Mouse (Mus musculus): ENCODE measurements at regions not wholly inside any gene's neighbourhood (a gene's known extent, or its start where the extent isn't known, plus 50 kb on each side); places are given as distances from the start of the nearest gene placed in this dataset.

GRCm38 (mm10) chr4:95283789-95284188 lies 231.8 kb upstream of the Jun start:
- 78% methylated on average over 2 of the region's 2 CpGs for WGBS
- no peak for DNase-seq (ENCODE audit: low spot score)
- no peak overlapping the region for H3K4me2 ChIP-seq (replicated peaks; ENCODE audit: low read depth, low read length)

DNA sequence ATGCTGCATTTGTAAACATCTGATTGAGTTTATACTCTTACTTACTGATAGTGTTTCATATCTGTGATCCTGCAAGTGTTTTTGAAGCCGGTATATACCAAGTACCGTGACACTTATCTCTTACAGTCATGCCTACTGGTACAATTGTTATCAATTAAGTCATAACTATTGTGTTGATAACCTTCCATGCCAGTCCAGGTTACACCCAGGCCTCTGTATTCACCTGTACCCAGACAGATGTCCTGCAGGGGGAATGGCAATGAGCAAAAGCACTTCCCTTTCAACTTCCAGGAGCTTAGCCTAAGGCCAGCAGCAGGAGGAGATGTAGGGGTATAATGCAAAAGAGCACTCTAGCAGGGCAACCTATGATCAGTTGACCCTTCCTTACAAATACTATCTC lies 232.2 kb upstream of the Jun start:
- H3K4me1 ChIP-seq (replicated peaks; ENCODE audit: control insufficient read depth, insufficient read depth, low read length) = no peaks in the 10 kb centered on the region
- no peak overlapping the region for H3K4me3 ChIP-seq (ENCODE audit: low read depth, low read length)
- no peaks in the 10 kb centered on the region for H3K9me3 ChIP-seq (ENCODE audit: control insufficient read depth, low read length)
- H3K4me2 ChIP-seq (replicated peaks; ENCODE audit: low read depth, low read length) = no peak overlapping the region
- H3K27ac ChIP-seq (ENCODE audit: low read depth, low read length) = no peak overlapping the region
- DNase-seq (ENCODE audit: low spot score) (no peak), ATAC-seq (ENCODE audit: low FRiP score) (no peak)
- no peaks in the 10 kb centered on the region for H3K36me3 ChIP-seq (ENCODE audit: control insufficient read depth, insufficient read depth, low read length)
- no peaks in the 10 kb centered on the region for H3K27me3 ChIP-seq (ENCODE audit: control insufficient read depth, insufficient read depth, low read length)
- 93% methylated on average over 2 of the region's 2 CpGs for WGBS
- H3K9ac ChIP-seq (ENCODE audit: low read depth, low read length) = no peak overlapping the region

More at GRCm38 (mm10) chr4:95283789-95284188, 231.8 kb upstream of the Jun start:
- Histone ChIP-seq H3K9ac (ENCODE audit: low read depth, low read length) (no peak overlapping the region), H3K36me3 (ENCODE audit: control insufficient read depth, insufficient read depth, low read length) (no peaks in the 10 kb centered on the region), H3K4me3 (ENCODE audit: low read depth, low read length) (no peak overlapping the region), H3K27ac (ENCODE audit: low read depth, low read length) (no peak overlapping the region), H3K4me1 (replicated peaks; ENCODE audit: control insufficient read depth, insufficient read depth, low read length) (no peaks in the 10 kb centered on the region), H3K9me3 (ENCODE audit: control insufficient read depth, low read length) (no peaks in the 10 kb centered on the region), H3K27me3 (ENCODE audit: control insufficient read depth, insufficient read depth, low read length) (no peaks in the 10 kb centered on the region)
- ATAC-seq (ENCODE audit: low FRiP score) = no peak

DNA sequence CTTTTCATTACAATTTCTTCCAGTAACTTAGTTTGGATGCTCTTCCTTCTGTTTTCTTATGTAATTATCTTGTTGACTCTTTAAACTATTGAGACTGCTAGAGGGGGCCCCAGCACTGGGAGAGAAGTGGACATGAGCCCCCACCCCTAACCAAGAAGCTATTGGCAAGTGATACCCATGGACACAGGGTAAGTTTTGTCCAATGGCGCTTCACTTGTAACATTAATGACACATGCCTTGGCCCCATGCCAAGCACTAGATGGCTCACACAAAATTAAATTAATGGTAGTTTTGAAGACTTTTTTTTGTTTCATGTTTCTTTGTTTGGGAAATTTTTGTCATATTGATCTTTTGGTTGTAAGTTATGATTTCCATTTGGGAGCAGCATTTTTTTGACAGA lies 232.7 kb upstream of the Jun start:
- Histone ChIP-seq H3K9me3 (ENCODE audit: control insufficient read depth, low read length) (no peaks in the 10 kb centered on the region), H3K27me3 (ENCODE audit: control insufficient read depth, insufficient read depth, low read length) (no peaks in the 10 kb centered on the region), H3K36me3 (ENCODE audit: control insufficient read depth, insufficient read depth, low read length) (no peaks in the 10 kb centered on the region), H3K4me3 (ENCODE audit: low read depth, low read length) (no peak overlapping the region), H3K27ac (ENCODE audit: low read depth, low read length) (no peak overlapping the region), H3K4me2 (replicated peaks; ENCODE audit: low read depth, low read length) (no peak overlapping the region), H3K4me1 (replicated peaks; ENCODE audit: control insufficient read depth, insufficient read depth, low read length) (no peaks in the 10 kb centered on the region), H3K9ac (ENCODE audit: low read depth, low read length) (no peak overlapping the region)
- ATAC-seq (ENCODE audit: low FRiP score) (no peak), DNase-seq (ENCODE audit: low spot score) (no peak)
- 93% methylated on average over 1 of the region's 1 CpGs for WGBS

GRCm38 (mm10) chr4:95290321-95290720 lies 238.3 kb upstream of the Jun start:
- no peaks in the 10 kb centered on the region for H3K4me1 ChIP-seq (replicated peaks; ENCODE audit: control insufficient read depth, insufficient read depth, low read length)
- no peak for ATAC-seq (ENCODE audit: low FRiP score)
- no peak overlapping the region for H3K9ac ChIP-seq (ENCODE audit: low read depth, low read length)

GRCm38 (mm10) chr4:95294110-95294509 lies 242.1 kb upstream of the Jun start:
- 59% methylated on average over 4 of the region's 4 CpGs for WGBS
- DNase-seq (ENCODE audit: low spot score) = no peak

More at GRCm38 (mm10) chr4:95290321-95290720, 238.3 kb upstream of the Jun start:
- DNase-seq (ENCODE audit: low spot score) = no peak
- no peak overlapping the region for H3K4me2 ChIP-seq (replicated peaks; ENCODE audit: low read depth, low read length)
- no peaks in the 10 kb centered on the region for H3K36me3 ChIP-seq (ENCODE audit: control insufficient read depth, insufficient read depth, low read length)
- no peak overlapping the region for H3K4me3 ChIP-seq (ENCODE audit: low read depth, low read length)
- H3K27ac ChIP-seq (ENCODE audit: low read depth, low read length) = no peak overlapping the region
- H3K9me3 ChIP-seq (ENCODE audit: control insufficient read depth, low read length) = no peaks in the 10 kb centered on the region
- WGBS = 62% methylated on average over 4 of the region's 4 CpGs
- H3K27me3 ChIP-seq (ENCODE audit: control insufficient read depth, insufficient read depth, low read length) = no peaks in the 10 kb centered on the region

GRCm38 (mm10) chr4:95301907-95302306 lies 249.9 kb upstream of the Jun start:
- no peaks in the 10 kb centered on the region for H3K4me1 ChIP-seq (replicated peaks; ENCODE audit: control insufficient read depth, insufficient read depth, low read length)
- H3K27ac ChIP-seq (ENCODE audit: low read depth, low read length) = no peak overlapping the region
- no peak overlapping the region for H3K4me3 ChIP-seq (ENCODE audit: low read depth, low read length)
- H3K9ac ChIP-seq (ENCODE audit: low read depth, low read length) = no peak overlapping the region
- DNase-seq (ENCODE audit: low spot score) = no peak
- H3K9me3 ChIP-seq (ENCODE audit: control insufficient read depth, low read length) = no peaks in the 10 kb centered on the region
- no peak for ATAC-seq (ENCODE audit: low FRiP score)
- no peak overlapping the region for H3K4me2 ChIP-seq (replicated peaks; ENCODE audit: low read depth, low read length)
- no peaks in the 10 kb centered on the region for H3K27me3 ChIP-seq (ENCODE audit: control insufficient read depth, insufficient read depth, low read length)
- WGBS = 95% methylated on average over 2 of the region's 2 CpGs
- no peaks in the 10 kb centered on the region for H3K36me3 ChIP-seq (ENCODE audit: control insufficient read depth, insufficient read depth, low read length)

More at GRCm38 (mm10) chr4:95294110-95294509, 242.1 kb upstream of the Jun start:
- ATAC-seq (ENCODE audit: low FRiP score) = no peak
- H3K9ac ChIP-seq (ENCODE audit: low read depth, low read length) = no peak overlapping the region
- H3K4me2 ChIP-seq (replicated peaks; ENCODE audit: low read depth, low read length) = no peak overlapping the region
- no peaks in the 10 kb centered on the region for H3K36me3 ChIP-seq (ENCODE audit: control insufficient read depth, insufficient read depth, low read length)
- no peak overlapping the region for H3K27ac ChIP-seq (ENCODE audit: low read depth, low read length)
- no peaks in the 10 kb centered on the region for H3K4me1 ChIP-seq (replicated peaks; ENCODE audit: control insufficient read depth, insufficient read depth, low read length)
- no peak overlapping the region for H3K4me3 ChIP-seq (ENCODE audit: low read depth, low read length)
- no peaks in the 10 kb centered on the region for H3K9me3 ChIP-seq (ENCODE audit: control insufficient read depth, low read length)
- H3K27me3 ChIP-seq (ENCODE audit: control insufficient read depth, insufficient read depth, low read length) = no peaks in the 10 kb centered on the region

DNA sequence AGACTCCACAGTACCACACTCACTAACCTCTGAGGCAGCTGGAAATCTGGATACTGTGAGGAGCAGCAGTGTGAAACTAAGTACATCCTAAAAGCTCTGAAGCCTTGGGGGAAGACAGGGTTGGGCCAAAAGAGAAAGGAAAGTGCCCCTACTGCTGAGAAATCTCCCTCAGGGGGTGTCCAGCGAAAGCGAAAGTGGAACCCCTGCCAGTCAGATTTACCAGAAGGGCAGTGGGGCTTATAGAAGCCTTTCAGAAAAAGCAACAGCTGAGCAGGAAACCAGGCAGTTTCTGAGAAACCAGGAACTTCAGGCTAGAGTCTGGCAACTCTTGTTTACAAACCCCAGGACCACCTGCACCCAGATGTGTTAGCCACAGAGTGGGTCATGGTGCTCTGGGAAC lies 251.3 kb upstream of the Jun start:
- no peaks in the 10 kb centered on the region for H3K4me1 ChIP-seq (replicated peaks; ENCODE audit: control insufficient read depth, insufficient read depth, low read length)
- H3K27ac ChIP-seq (ENCODE audit: low read depth, low read length) = no peak overlapping the region
- no peak for DNase-seq (ENCODE audit: low spot score)
- no peak overlapping the region for H3K4me2 ChIP-seq (replicated peaks; ENCODE audit: low read depth, low read length)
- no peaks in the 10 kb centered on the region for H3K27me3 ChIP-seq (ENCODE audit: control insufficient read depth, insufficient read depth, low read length)
- no peak overlapping the region for H3K4me3 ChIP-seq (ENCODE audit: low read depth, low read length)
- no peaks in the 10 kb centered on the region for H3K36me3 ChIP-seq (ENCODE audit: control insufficient read depth, insufficient read depth, low read length)
- no peak overlapping the region for H3K9ac ChIP-seq (ENCODE audit: low read depth, low read length)
- ATAC-seq (ENCODE audit: low FRiP score) = no peak
- no peaks in the 10 kb centered on the region for H3K9me3 ChIP-seq (ENCODE audit: control insufficient read depth, low read length)
- WGBS = 44% methylated on average over 2 of the region's 2 CpGs

DNA sequence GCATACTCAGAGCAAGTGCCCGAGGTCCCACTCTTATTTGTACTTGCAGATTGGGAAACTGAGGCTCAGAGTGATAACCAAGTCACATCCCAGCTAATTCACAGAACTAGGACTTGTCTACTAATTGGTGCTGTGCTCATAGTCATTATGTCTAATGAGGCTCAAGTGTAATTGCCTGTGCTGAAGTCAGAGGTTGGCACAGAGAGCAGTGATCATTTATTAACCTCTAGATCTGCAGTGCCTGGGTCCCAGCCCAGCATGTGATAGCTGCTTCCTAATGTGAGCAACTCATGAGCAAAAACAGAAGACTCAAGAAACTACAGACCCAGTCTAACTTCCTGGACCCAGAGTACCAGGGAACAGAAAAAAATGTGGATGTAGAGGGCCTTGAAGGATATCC lies 252.0 kb upstream of the Jun start:
- Histone ChIP-seq H3K4me3 (ENCODE audit: low read depth, low read length) (no peak overlapping the region), H3K9ac (ENCODE audit: low read depth, low read length) (no peak overlapping the region), H3K36me3 (ENCODE audit: control insufficient read depth, insufficient read depth, low read length) (no peaks in the 10 kb centered on the region), H3K27ac (ENCODE audit: low read depth, low read length) (no peak overlapping the region), H3K4me2 (replicated peaks; ENCODE audit: low read depth, low read length) (no peak overlapping the region), H3K27me3 (ENCODE audit: control insufficient read depth, insufficient read depth, low read length) (no peaks in the 10 kb centered on the region), H3K4me1 (replicated peaks; ENCODE audit: control insufficient read depth, insufficient read depth, low read length) (no peaks in the 10 kb centered on the region), H3K9me3 (ENCODE audit: control insufficient read depth, low read length) (no peaks in the 10 kb centered on the region)
- no peak for ATAC-seq (ENCODE audit: low FRiP score)
- WGBS = 97% methylated on average over 1 of the region's 1 CpGs
- no peak for DNase-seq (ENCODE audit: low spot score)

- Histone ChIP-seq H3K4me3 (ENCODE audit: low read depth, low read length) (no peak overlapping the region), H3K27me3 (ENCODE audit: control insufficient read depth, insufficient read depth, low read length) (no peaks in the 10 kb centered on the region), H3K4me2 (replicated peaks; ENCODE audit: low read depth, low read length) (no peak overlapping the region), H3K27ac (ENCODE audit: low read depth, low read length) (no peak overlapping the region), H3K9ac (ENCODE audit: low read depth, low read length) (no peak overlapping the region), H3K4me1 (replicated peaks; ENCODE audit: control insufficient read depth, insufficient read depth, low read length) (no peaks in the 10 kb centered on the region), H3K36me3 (ENCODE audit: control insufficient read depth, insufficient read depth, low read length) (no peaks in the 10 kb centered on the region), H3K9me3 (ENCODE audit: control insufficient read depth, low read length) (no peaks in the 10 kb centered on the region)
- ATAC-seq (ENCODE audit: low FRiP score) = no peak
- DNase-seq (ENCODE audit: low spot score) = no peak
- 87% methylated on average over 2 of the region's 2 CpGs for WGBS
Observed at GRCm38 (mm10) chr4:95307134-95307533, 250.2 kb upstream of the Fggy start.
